Mouse (Mus musculus): ENCODE data around the gene Ascl1.

Gene Ascl1

DNA sequence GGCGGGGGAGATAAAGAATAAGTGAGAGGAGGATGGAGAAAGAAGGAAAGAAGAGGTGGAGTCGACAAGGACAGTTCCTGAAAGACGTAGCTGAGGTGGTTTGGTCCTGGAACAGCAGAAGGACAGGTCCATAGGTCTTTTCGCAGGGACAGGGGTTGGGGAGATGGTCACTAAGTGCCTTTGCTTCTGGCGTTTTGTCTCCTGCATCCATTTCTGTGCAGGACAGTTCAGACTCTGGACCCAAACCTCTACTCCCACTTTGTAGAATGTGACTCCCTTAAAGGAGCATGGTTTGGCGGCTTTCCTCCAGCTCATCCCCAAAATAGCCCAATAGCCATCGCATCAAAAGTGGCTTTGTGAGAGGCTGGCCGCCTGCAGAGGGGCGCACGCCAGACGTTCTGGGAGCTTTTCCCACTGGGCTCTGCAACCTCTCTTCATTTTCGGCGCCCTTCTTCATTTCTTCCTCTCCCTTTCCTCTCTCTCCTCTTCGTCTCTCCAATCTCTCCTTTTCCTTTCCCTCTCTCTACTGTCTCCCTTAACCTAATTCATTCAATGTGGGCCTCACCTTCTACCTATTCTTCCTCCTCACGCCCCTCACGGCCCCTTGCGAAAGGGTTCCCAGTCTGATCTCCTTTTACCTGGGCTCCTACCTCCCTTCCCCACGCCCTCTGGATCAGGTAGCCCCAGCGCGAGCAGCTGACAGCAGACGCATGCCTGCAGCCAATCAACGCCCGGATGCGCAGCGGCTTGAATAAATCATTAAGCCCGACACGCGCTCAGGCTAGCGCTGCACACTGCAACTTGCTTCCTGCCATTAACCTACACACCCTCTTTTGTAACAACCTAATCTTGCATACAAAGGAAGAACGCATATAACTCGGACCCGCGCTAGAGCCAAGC lies 7.5 kb downstream of the Ascl1 start:
- DNase-seq (ENCODE audit: low spot score) = no peak

DNA sequence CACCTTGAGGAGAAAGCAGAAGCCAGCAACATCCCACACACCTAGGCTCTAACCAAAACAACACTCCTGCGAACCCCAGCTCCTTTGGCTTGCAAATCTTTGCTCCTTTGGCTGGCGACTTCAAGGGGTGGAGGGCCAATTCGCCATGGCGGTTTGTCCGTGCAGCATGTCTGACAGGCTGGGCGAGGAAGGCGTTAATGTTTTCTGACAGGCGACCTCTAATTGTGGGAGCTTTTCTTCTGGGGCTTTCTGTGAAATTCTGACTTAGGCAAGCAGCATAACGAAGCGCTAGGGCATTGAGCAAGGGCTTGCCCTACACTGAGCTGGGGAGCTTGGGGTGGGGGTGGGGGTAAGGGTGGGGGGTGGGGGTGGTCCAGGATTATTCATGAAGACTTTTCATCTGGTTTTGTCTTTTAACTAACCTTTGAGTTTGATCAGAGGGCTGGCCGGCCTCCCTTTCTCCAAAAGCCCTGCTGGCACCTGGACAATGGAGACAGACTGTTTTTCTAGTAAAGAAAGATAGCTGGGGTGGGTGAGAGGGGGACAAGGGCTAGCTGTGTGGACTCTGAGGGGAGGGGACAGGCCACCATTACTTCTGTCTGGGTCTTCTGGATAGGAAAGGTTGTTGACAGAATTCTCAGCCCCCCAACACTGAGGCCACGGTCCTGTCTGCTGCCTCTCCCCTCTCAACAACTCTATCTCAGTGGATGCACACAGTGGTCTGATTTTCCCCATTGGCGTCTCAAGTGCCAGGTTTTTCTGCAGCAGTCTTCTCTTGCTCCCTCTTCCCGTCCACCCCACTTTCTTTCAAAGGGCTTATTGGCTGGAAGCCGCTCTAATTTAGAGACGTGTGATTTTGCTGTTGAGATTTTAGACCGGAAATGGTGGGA lies 8.4 kb downstream of the Ascl1 start:
- DNase-seq (ENCODE audit: low spot score) = no peak

DNA sequence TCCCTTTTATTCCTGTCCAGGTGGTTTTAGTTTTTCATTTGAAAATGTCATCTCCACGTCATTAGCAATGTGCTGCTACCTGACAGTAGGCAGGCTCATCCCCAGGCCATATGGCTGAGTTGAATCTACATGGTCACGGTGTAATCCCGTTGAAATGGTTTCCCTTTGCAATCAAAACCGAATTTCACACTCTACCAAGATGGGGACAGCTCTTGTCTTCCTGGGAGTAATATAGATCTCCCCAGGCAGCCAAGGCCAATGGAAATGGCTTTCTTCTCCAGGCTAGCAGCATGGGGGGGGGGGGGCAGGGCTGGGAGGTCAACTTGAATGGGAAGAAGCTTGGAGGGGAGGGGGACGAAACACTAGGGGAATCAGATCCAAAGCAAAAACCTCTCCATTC lies 15.6 kb downstream of the Ascl1 start:
- no peak for DNase-seq (ENCODE audit: low spot score)

DNA sequence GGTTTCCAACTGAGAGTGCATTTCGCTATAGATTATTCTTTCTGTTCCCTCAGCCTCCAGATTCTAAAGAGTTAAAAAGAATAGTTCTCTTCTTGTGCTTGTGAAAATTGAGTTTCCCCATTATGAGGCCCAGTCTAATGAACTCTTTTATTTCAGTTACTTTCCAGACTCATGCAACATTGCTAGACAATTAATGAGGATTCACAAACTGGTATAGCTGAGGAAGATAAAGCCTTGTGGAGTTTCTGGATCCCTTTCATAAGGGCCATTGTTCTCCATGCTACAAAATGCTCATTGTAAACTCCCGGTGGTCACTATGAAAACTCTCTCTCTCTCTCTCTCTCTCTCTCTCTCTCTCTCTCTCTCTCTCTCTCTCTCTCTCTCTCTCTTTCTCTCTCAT lies 18.5 kb downstream of the Ascl1 start:
- DNase-seq (ENCODE audit: low spot score) = no peak

DNA sequence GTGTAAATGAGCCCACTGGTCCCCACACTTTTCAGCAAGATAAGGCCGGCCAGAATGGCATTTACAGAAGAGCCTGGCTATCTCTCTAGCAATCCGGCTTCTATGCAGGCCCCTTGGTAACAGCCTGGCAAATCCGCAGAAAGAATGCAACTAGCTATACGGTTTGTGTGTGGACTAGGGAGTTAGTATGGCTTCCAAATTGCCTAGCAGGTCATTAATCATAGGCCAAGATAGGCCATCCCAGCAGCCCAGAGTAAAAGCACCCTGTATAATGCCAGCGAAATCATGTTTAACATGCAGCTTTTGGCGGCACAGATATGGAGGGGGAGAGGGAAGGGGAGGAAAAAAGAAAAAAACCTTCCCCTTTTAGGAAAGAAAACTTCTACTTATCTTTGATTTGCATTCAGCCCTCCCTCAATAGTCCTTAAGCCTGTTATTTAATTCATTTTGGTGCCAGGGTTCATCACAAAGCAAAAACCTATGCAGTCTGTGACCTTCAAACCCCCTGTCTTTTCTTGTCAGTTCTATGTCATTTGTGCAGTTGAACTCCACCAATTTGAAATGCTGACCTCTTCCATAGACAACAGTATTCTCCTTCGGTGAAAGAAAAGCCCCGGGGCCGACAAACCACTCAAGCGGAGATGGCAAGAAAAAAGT lies 19.9 kb downstream of the Ascl1 start:
- no peak for DNase-seq (ENCODE audit: low spot score)

DNA sequence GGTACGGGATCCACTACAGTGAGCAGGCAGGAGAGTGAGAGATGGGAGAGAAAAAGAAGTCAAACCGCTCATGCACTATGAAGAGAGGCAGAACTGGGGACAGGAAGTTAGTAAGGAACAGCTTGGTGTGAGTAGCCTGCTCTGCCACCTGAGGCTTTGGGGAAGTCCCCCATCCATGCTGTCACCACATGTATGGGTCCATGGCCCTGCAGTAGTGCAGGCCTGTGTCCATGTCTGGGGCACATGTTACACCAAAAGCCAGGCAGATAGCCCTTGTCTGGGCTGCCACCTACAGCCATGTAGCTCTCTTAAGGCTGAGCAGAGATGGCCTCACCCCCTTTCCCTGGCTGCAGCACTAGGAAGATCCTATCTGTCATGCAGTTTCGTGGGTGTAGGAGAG lies 42.7 kb downstream of the Ascl1 start:
- DNase-seq (ENCODE audit: low spot score) = no peak

DNA sequence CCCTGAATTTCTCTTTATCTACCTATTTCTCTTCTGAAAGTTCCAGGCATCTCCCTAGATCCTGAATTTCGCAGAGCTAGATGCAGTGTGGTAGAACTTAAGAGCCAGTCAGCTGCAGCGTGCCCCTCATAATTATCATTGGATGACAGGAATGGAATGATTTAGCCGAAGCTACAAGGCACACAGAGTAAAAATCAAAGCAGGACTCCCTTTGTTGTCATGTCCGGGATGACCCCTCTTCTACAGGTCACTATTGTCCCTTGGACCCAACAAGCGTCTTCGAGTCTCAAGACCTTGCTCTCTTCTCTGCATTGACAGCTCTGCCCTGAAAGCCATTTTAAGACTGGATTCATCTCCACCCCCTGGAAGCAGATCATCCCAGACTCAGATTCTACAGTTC lies 44.1 kb downstream of the Ascl1 start:
- DNase-seq (ENCODE audit: low spot score) = no peak

DNA sequence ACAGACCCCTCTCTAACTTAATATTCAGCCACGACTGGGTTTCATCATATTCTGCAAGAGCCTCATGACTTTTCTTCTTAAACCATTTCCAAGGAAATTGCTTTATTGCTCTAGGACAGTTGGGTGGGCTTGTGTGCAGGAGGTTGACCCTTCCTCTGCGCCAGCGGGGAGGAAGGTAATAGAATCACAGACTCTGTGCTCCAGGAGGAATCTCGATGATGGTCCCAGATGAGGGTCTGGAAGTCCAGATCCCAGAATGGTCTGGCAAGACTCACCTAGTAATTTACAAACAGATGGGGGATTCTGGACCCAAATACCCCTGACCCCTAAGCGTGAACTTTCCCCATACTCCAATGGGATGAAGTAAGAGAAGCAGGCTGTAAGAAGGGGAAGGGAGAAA lies 45.2 kb downstream of the Ascl1 start:
- DNase-seq (ENCODE audit: low spot score) = no peak

DNA sequence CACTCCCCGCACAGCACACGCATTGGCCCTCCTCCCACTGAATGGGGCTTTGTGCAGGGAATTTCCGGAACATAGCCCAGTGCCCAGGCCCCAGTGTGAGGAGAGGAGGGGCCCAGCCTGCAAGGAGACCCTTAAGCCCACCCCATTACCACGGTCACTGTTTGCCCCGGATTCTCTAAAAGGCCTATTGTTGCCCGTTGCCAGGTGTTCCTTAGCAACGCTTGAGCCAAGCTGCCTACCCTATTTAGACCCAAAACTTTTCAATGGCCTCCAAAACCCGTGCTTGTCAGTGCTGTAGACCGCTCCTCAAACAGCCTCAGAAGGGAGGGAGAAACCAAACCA lies 45.7 kb downstream of the Ascl1 start:
- no peak for DNase-seq (ENCODE audit: low spot score)

DNA sequence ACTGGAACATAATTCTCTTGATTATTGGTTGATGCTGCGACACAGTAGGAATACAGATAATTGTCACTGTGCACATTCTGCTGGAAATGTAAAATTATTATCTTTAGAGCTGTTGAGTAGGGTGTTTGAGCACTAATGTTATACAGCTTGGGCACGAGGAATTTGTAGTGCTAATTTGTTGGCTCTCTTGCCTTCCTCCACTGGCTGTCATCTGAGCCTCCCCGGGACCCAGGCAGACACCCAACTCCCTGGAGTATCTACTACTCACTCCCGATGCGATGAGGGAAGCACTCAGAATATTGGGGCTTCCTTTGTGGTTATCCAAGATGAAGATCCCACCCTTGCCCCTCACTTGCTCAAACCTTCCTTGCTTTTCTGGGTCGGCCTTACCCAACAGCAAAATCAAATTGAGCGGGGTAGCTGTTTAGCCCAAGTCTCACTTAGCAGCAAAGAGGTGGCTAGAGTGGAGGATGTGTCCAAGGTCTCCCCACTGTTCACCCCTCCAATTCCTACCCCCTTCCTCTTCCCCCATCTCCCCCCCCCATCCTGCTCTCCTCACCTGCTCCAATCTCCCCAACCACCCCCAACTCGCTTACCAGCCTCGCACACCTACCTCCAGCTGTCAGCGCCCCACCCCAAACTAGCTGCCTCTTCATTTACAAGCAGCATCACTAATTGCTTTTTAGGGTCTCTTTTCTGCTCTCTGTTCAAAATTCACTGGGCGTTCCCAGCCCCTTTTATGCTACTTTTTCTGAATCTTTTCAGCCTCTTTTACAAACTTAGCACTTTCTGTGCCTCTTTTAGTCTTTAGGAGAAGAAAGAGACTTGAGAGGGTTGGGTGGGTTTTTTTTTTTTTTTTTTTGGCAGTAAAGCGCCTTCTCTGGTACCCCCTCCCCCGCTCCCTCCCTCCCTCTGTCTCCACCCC lies 46.4 kb downstream of the Ascl1 start:
- DNase-seq (ENCODE audit: low spot score) = no peak

DNA sequence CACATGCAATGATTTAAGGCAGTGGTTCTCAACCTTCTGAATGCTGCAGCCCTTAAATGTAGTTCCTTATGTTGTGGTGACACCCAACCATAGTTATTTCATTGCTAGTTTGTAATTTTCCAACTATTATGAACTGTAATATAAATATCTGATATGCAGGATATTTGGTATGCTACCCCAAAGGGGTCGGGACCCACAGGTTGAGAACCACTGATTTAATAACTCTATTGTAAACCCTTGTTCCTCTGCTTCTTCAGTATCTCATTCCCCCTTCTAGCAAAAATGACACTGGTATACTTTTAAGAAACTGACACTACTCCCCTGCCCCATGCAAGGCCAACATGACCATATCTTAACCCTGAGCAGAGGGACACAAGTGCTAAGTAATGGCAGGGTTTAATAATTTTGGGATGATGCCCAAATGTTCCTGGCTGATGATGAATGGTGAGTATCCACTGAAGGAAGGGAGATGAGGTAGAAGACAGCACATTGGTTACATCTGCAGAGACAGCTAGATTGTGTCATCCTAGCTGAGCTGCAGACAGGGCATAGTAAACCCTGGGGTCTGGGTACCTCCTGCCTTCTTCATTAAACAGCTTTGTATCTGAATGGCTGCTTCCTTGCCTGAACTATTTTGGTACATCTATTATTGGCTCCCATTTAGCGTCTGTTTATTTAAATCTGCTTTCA lies 47.2 kb downstream of the Ascl1 start:
- DNase-seq (ENCODE audit: low spot score) = no peak
